Mouse (Mus musculus): ENCODE data around the gene Vmn1r157. TPM values are rescaled to one million over a fixed set of nuclear protein-coding genes. Genes with fewer than 3 reads are reported as not detected.
"Not testable (repeated sequence)": the region's sequence is repeated elsewhere in the genome, so short reads cannot be mapped to it uniquely, and the experiment has no call there.

The Vmn1r157 gene
- polyA plus RNA-seq (2015; fragmentation: Nextera tagmentation; extraction: Ambion mirVana): not detected in 2 replicates

DNA sequence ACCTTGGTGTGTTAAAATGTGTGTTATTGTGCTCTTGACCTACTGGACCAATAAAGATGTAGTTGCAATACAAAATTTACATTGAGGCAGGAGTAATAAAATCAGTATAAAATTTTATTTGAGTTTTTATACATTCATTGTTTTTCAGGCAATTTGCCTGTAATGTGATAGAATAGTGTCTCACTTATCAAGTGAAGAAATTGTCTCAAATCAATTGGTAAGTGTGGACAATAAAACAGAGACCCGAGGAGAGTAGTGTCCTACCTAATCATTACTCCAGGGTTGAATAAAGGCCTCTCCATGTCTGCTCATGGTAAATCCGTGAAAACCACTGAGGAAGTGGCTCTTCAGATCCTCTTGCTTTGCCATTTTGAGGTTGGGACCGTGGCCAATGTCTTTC is at the start of gene Vmn1r157:
Gene Vmn1r157 (plus strand): TSS at position 301 of the 400 bp plus-strand sequence.
- not testable (repeated sequence) for H3K4me2 ChIP-seq; H3K36me3 ChIP-seq; H3K4me3 ChIP-seq; ATAC-seq (ENCODE audit: insufficient number of reproducible peaks, low FRiP score, low TSS enrichment, low read depth); H3K9me3 ChIP-seq; H3K9ac ChIP-seq; H3K27ac ChIP-seq; H3K27me3 ChIP-seq; H3K4me1 ChIP-seq
- 31% methylated on average over 2 of the region's 3 CpGs for WGBS

DNA sequence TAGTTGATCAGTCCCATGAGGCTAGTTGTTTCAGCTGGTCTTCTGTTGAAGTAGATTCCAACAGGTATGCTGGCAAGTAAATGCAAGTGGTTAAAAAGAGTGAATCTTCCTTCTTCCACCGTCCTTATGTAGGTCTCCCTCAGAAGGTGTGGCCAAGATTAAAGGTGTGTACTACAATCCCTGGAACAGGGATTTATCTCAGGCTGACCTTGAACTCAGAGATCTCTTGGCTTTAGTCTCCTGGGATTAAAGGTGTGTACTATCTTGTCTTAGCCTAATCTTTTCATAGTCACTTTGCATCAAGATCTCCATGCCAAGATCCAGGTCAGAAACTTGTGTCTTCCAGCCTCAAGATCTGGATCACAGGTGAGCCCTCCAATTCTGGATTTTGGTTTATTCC is 41.9 kb upstream of the Vmn1r157 start, which contains the start of gene Gm4567:
Gene Gm4567 (minus strand): TSS at position 101 of the 400 bp plus-strand sequence.
- H3K27ac ChIP-seq; ATAC-seq (ENCODE audit: insufficient number of reproducible peaks, low FRiP score, low TSS enrichment, low read depth); H3K4me3 ChIP-seq; H3K9me3 ChIP-seq; H3K36me3 ChIP-seq; H3K27me3 ChIP-seq; H3K4me2 ChIP-seq; H3K9ac ChIP-seq; H3K4me1 ChIP-seq: not testable (repeated sequence)
- no CpG with 5 or more reads among the region's 1 CpGs for WGBS

DNA sequence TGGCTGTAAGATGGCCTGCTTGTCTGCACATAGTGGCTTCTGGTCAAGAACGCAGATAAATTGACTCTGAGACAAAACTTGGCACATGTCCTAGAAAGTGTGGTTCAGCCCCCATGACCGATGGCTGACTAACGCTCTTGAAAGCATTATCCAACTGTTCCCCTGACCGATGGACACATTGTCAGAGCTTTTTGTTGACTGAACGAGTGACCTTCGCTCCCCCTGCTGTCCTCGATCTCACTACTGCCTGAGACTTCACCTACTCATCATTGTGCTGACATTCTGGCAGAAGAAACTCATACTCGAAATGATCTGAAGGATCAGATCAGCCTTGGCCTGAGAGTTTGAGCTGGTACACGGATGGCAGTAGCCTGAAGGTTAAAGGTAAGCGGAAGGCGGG is 14.5 kb downstream of the Vmn1r157 start:
- H3K4me3 ChIP-seq; ATAC-seq (ENCODE audit: insufficient number of reproducible peaks, low FRiP score, low TSS enrichment, low read depth); H3K27me3 ChIP-seq; H3K4me1 ChIP-seq; H3K27ac ChIP-seq; H3K36me3 ChIP-seq; H3K9ac ChIP-seq; H3K9me3 ChIP-seq; H3K4me2 ChIP-seq: not testable (repeated sequence)
- WGBS: 93% methylated on average over 7 of the region's 11 CpGs

DNA sequence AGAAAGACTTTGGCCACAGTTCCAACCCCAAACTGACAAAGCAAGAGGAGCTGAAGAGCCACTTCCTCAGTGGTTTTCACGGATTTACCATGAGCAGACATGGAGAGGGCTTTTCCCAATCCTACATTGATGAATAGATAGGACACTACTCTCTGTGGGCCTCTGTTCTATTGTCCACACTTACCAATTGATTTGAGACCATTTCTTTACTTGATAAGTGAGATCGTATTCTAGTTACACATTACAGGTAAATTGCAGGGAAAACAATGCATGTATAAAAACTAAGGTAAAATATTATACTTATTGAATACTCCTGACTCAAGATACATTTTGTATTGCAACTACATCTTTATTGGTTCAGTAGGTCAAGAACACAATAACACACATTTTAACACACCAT is 29.2 kb downstream of the Vmn1r157 start, which contains the start of gene Vmn1r158:
Gene Vmn1r158 (minus strand): TSS at position 101 of the 400 bp plus-strand sequence.
- H3K9me3 ChIP-seq; H3K9ac ChIP-seq; H3K4me1 ChIP-seq; H3K4me2 ChIP-seq; H3K27me3 ChIP-seq; H3K36me3 ChIP-seq; ATAC-seq (ENCODE audit: insufficient number of reproducible peaks, low FRiP score, low TSS enrichment, low read depth); H3K4me3 ChIP-seq; H3K27ac ChIP-seq: not testable (repeated sequence)
- 57% methylated on average over 2 of the region's 2 CpGs for WGBS

Other genes starting within 250 kb of the Vmn1r157 start
- not detected in 2 replicates for gene Vmn1r152, start 238.7 kb upstream of the Vmn1r157 start, polyA plus RNA-seq (2015; fragmentation: Nextera tagmentation; extraction: Ambion mirVana)
- not detected in 2 replicates for gene Gm8677, start 226.8 kb upstream of the Vmn1r157 start, polyA plus RNA-seq (2015; fragmentation: Nextera tagmentation; extraction: Ambion mirVana)
- gene Gm4201, start 196.4 kb upstream of the Vmn1r157 start, polyA plus RNA-seq (2015; fragmentation: Nextera tagmentation; extraction: Ambion mirVana): not detected in 2 replicates
- gene Gm4565, start 173.6 kb upstream of the Vmn1r157 start, polyA plus RNA-seq (2015; fragmentation: Nextera tagmentation; extraction: Ambion mirVana): not detected in 2 replicates
- not detected in 2 replicates for gene Vmn1r155, start 103.7 kb upstream of the Vmn1r157 start, polyA plus RNA-seq (2015; fragmentation: Nextera tagmentation; extraction: Ambion mirVana)
- gene Gm8693, start 69.4 kb upstream of the Vmn1r157 start, polyA plus RNA-seq (2015; fragmentation: Nextera tagmentation; extraction: Ambion mirVana): not detected in 2 replicates
- gene Gm4567, start 42.0 kb upstream of the Vmn1r157 start, polyA plus RNA-seq (2015; fragmentation: Nextera tagmentation; extraction: Ambion mirVana): not detected in 2 replicates
- not detected in 2 replicates for gene Vmn1r158, start 29.1 kb downstream of the Vmn1r157 start, polyA plus RNA-seq (2015; fragmentation: Nextera tagmentation; extraction: Ambion mirVana)
- gene Vmn1r159, start 81.9 kb downstream of the Vmn1r157 start, polyA plus RNA-seq (2015; fragmentation: Nextera tagmentation; extraction: Ambion mirVana): not detected in 2 replicates
- gene Vmn1r160, start 109.5 kb downstream of the Vmn1r157 start, polyA plus RNA-seq (2015; fragmentation: Nextera tagmentation; extraction: Ambion mirVana): not detected in 2 replicates
- not detected in 2 replicates for gene Gm4214, start 223.0 kb downstream of the Vmn1r157 start, polyA plus RNA-seq (2015; fragmentation: Nextera tagmentation; extraction: Ambion mirVana)

Measured in limb, embryonic 15.5 days (tissue).